Mouse (Mus musculus): Measurements from ENCODE around the gene Tead1. TPM values are rescaled to one million over a fixed set of nuclear protein-coding genes. Genes with fewer than 3 reads are reported as not detected.

The Tead1 gene
- polyA plus RNA-seq, 1 experiment: 2.1 TPM

- H3K27ac ChIP-seq (ENCODE audit: control insufficient read depth, insufficient read depth, low read depth, low read length): no peak overlapping the region
- H3K27me3 ChIP-seq (ENCODE audit: control insufficient read depth, insufficient read depth, low read length): no peaks in the 10 kb centered on the region
- no peak overlapping the region for H3K4me3 ChIP-seq (ENCODE audit: control insufficient read depth, low read depth, low read length)
- TF ChIP-seq POLR2A (IDR thresholded peaks at IDR 0.05; ENCODE audit: control insufficient read depth, low read depth, low read length): no peak
- no peak for TF ChIP-seq CTCF (IDR thresholded peaks at IDR 0.05; ENCODE audit: control insufficient read depth, insufficient read depth, insufficient replicate concordance, low read depth, low read length)
- no peaks in the 10 kb centered on the region for H3K36me3 ChIP-seq (ENCODE audit: control insufficient read depth, insufficient read depth, low read length)
- H3K4me1 ChIP-seq (ENCODE audit: control insufficient read depth, insufficient read depth, low read length): no peaks in the 10 kb centered on the region
These were observed 84.4 kb downstream of the Tead1 start for GRCm38 (mm10) chr7:112763513-112763912.

- TF ChIP-seq POLR2A (IDR thresholded peaks at IDR 0.05; ENCODE audit: control insufficient read depth, low read depth, low read length) (no peak), CTCF (IDR thresholded peaks at IDR 0.05; ENCODE audit: control insufficient read depth, insufficient read depth, insufficient replicate concordance, low read depth, low read length) (no peak)
- Histone ChIP-seq H3K4me1 (ENCODE audit: control insufficient read depth, insufficient read depth, low read length) (no peaks in the 10 kb centered on the region), H3K36me3 (ENCODE audit: control insufficient read depth, insufficient read depth, low read length) (no peaks in the 10 kb centered on the region), H3K27me3 (ENCODE audit: control insufficient read depth, insufficient read depth, low read length) (no peaks in the 10 kb centered on the region), H3K27ac (ENCODE audit: control insufficient read depth, insufficient read depth, low read depth, low read length) (no peak overlapping the region), H3K4me3 (ENCODE audit: control insufficient read depth, low read depth, low read length) (no peak overlapping the region)
These were observed 85.8 kb downstream of the Tead1 start for GRCm38 (mm10) chr7:112764921-112765320.

GRCm38 (mm10) chr7:112769866-112770265 is 90.7 kb downstream of the Tead1 start:
- Histone ChIP-seq H3K36me3 (ENCODE audit: control insufficient read depth, insufficient read depth, low read length) (no peaks in the 10 kb centered on the region), H3K27me3 (ENCODE audit: control insufficient read depth, insufficient read depth, low read length) (no peaks in the 10 kb centered on the region), H3K4me1 (ENCODE audit: control insufficient read depth, insufficient read depth, low read length) (no peaks in the 10 kb centered on the region), H3K27ac (ENCODE audit: control insufficient read depth, insufficient read depth, low read depth, low read length) (no peak overlapping the region), H3K4me3 (ENCODE audit: control insufficient read depth, low read depth, low read length) (no peak overlapping the region)
- no peak for TF ChIP-seq POLR2A (IDR thresholded peaks at IDR 0.05; ENCODE audit: control insufficient read depth, low read depth, low read length)
- no peak for TF ChIP-seq CTCF (IDR thresholded peaks at IDR 0.05; ENCODE audit: control insufficient read depth, insufficient read depth, insufficient replicate concordance, low read depth, low read length)

- no peak overlapping the region for H3K4me3 ChIP-seq (ENCODE audit: control insufficient read depth, low read depth, low read length)
- H3K27me3 ChIP-seq (ENCODE audit: control insufficient read depth, insufficient read depth, low read length): no peaks in the 10 kb centered on the region
- no peak for TF ChIP-seq POLR2A (IDR thresholded peaks at IDR 0.05; ENCODE audit: control insufficient read depth, low read depth, low read length)
- no peak for TF ChIP-seq CTCF (IDR thresholded peaks at IDR 0.05; ENCODE audit: control insufficient read depth, insufficient read depth, insufficient replicate concordance, low read depth, low read length)
- no peaks in the 10 kb centered on the region for H3K4me1 ChIP-seq (ENCODE audit: control insufficient read depth, insufficient read depth, low read length)
- H3K36me3 ChIP-seq (ENCODE audit: control insufficient read depth, insufficient read depth, low read length): no peaks in the 10 kb centered on the region
- H3K27ac ChIP-seq (ENCODE audit: control insufficient read depth, insufficient read depth, low read depth, low read length): no peak overlapping the region
These were observed 92.3 kb downstream of the Tead1 start for GRCm38 (mm10) chr7:112771461-112771860.

- no peaks in the 10 kb centered on the region for H3K36me3 ChIP-seq (ENCODE audit: control insufficient read depth, insufficient read depth, low read length)
- no peak for TF ChIP-seq POLR2A (IDR thresholded peaks at IDR 0.05; ENCODE audit: control insufficient read depth, low read depth, low read length)
- TF ChIP-seq CTCF (IDR thresholded peaks at IDR 0.05; ENCODE audit: control insufficient read depth, insufficient read depth, insufficient replicate concordance, low read depth, low read length): no peak
- H3K4me1 ChIP-seq (ENCODE audit: control insufficient read depth, insufficient read depth, low read length): no peaks in the 10 kb centered on the region
- H3K4me3 ChIP-seq (ENCODE audit: control insufficient read depth, low read depth, low read length): no peak overlapping the region
- H3K27me3 ChIP-seq (ENCODE audit: control insufficient read depth, insufficient read depth, low read length): no peaks in the 10 kb centered on the region
- H3K27ac ChIP-seq (ENCODE audit: control insufficient read depth, insufficient read depth, low read depth, low read length): no peak overlapping the region
These were observed 93.7 kb downstream of the Tead1 start for GRCm38 (mm10) chr7:112772777-112773176.

- Histone ChIP-seq H3K4me1 (ENCODE audit: control insufficient read depth, insufficient read depth, low read length) (no peaks in the 10 kb centered on the region), H3K27ac (ENCODE audit: control insufficient read depth, insufficient read depth, low read depth, low read length) (no peak overlapping the region), H3K4me3 (ENCODE audit: control insufficient read depth, low read depth, low read length) (no peak overlapping the region)
These were observed 94.5 kb downstream of the Tead1 start for GRCm38 (mm10) chr7:112773601-112774000.

GRCm38 (mm10) chr7:112775816-112776215 is 96.7 kb downstream of the Tead1 start:
- H3K4me1 ChIP-seq (ENCODE audit: control insufficient read depth, insufficient read depth, low read length): no peaks in the 10 kb centered on the region
- no peaks in the 10 kb centered on the region for H3K36me3 ChIP-seq (ENCODE audit: control insufficient read depth, insufficient read depth, low read length)
- no peak overlapping the region for H3K27ac ChIP-seq (ENCODE audit: control insufficient read depth, insufficient read depth, low read depth, low read length)
- no peak for TF ChIP-seq POLR2A (IDR thresholded peaks at IDR 0.05; ENCODE audit: control insufficient read depth, low read depth, low read length)
- no peak for TF ChIP-seq CTCF (IDR thresholded peaks at IDR 0.05; ENCODE audit: control insufficient read depth, insufficient read depth, insufficient replicate concordance, low read depth, low read length)
- H3K4me3 ChIP-seq (ENCODE audit: control insufficient read depth, low read depth, low read length): no peak overlapping the region
- no peaks in the 10 kb centered on the region for H3K27me3 ChIP-seq (ENCODE audit: control insufficient read depth, insufficient read depth, low read length)

More at GRCm38 (mm10) chr7:112773601-112774000, 94.5 kb downstream of the Tead1 start:
- TF ChIP-seq CTCF (IDR thresholded peaks at IDR 0.05; ENCODE audit: control insufficient read depth, insufficient read depth, insufficient replicate concordance, low read depth, low read length): no peak
- TF ChIP-seq POLR2A (IDR thresholded peaks at IDR 0.05; ENCODE audit: control insufficient read depth, low read depth, low read length): no peak
- no peaks in the 10 kb centered on the region for H3K36me3 ChIP-seq (ENCODE audit: control insufficient read depth, insufficient read depth, low read length)
- H3K27me3 ChIP-seq (ENCODE audit: control insufficient read depth, insufficient read depth, low read length): no peaks in the 10 kb centered on the region

- no peaks in the 10 kb centered on the region for H3K4me1 ChIP-seq (ENCODE audit: control insufficient read depth, insufficient read depth, low read length)
These were observed 97.6 kb downstream of the Tead1 start for GRCm38 (mm10) chr7:112776670-112777069.

More at GRCm38 (mm10) chr7:112776670-112777069, 97.6 kb downstream of the Tead1 start:
- TF ChIP-seq CTCF (IDR thresholded peaks at IDR 0.05; ENCODE audit: control insufficient read depth, insufficient read depth, insufficient replicate concordance, low read depth, low read length): no peak
- TF ChIP-seq POLR2A (IDR thresholded peaks at IDR 0.05; ENCODE audit: control insufficient read depth, low read depth, low read length): no peak
- Histone ChIP-seq H3K27me3 (ENCODE audit: control insufficient read depth, insufficient read depth, low read length) (no peaks in the 10 kb centered on the region), H3K4me3 (ENCODE audit: control insufficient read depth, low read depth, low read length) (no peak overlapping the region), H3K36me3 (ENCODE audit: control insufficient read depth, insufficient read depth, low read length) (no peaks in the 10 kb centered on the region), H3K27ac (ENCODE audit: control insufficient read depth, insufficient read depth, low read depth, low read length) (no peak overlapping the region)

Measured in testis, adult 2 months (tissue).